Mouse (Mus musculus): ENCODE measurements around the gene Stk11. TPM values are rescaled to one million over a fixed set of nuclear protein-coding genes. Genes with fewer than 3 reads are reported as not detected.
A peak's percentile ranks its signal among the peaks of the same experiment; 100 is the strongest.

Stk11 gene
- polyA plus RNA-seq, 1 experiment from 2014 or later = 33.5 TPM

DNA sequence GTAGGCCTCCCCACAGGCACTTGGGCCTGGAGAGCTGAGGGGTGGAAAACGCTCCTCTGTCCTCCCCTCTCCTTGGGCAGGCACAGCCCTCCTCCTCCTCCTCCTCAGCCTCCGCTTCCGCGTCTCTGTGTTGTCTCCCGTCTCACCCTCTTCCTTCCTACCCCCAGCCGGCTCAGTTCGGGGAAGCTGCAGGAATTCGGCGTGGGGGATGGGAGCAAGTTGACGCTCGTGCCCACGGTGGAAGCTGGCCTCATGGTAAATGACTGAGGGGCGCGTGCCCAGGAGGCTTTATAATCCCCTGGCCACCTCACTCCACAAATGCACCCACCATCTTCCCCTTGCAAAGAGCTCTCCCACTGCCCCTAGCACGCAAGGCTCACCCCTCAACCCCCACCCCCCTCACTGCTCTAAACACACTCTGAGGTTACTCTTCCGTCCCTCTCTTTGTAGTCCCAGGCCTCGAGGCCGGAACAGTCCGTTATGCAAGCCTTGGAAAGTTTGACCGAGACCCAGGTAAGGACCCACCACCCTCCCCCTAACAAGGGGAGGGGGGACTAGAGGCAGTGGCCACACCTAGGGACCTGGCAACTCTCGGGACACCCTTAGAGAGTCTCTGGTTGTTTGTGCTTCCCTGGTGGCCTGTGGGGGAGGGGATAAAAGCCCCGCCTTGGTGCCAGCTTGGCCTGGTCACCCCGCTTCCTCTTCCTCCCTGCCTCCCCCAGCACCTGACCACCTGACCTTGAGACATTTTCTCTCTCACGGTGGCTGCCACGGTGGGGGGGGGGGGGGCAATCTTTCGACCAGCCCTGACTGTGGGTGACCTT lies 35.8 kb downstream of the Stk11 start:
- no peak for DNase-seq (ENCODE audit: low spot score)
- ATAC-seq (replicated peaks; ENCODE audit: low FRiP score) = no peak
- Histone ChIP-seq H3K27ac (ENCODE audit: low read depth, low read length) (peak overlapping the region; percentile 97), H3K36me3 (ENCODE audit: control insufficient read depth, insufficient read depth, low read length) (peaks cover 48% of the 10 kb centered on the region), H3K4me2 (peak overlapping the region; percentile 79), H3K27me3 (replicated peaks; ENCODE audit: control insufficient read depth, insufficient read depth, low read length) (no peaks in the 10 kb centered on the region), H3K9me3 (ENCODE audit: control insufficient read depth, low read length) (no peaks in the 10 kb centered on the region), H3K9ac (ENCODE audit: low read depth, low read length) (peak overlapping the region; percentile 97), H3K4me3 (ENCODE audit: low read depth, low read length) (peak overlapping the region; percentile 91), H3K4me1 (replicated peaks; ENCODE audit: control insufficient read depth, insufficient read depth, low read length) (peaks cover 60% of the 10 kb centered on the region)
- 6% methylated on average over 26 of the region's 26 CpGs for WGBS

DNA sequence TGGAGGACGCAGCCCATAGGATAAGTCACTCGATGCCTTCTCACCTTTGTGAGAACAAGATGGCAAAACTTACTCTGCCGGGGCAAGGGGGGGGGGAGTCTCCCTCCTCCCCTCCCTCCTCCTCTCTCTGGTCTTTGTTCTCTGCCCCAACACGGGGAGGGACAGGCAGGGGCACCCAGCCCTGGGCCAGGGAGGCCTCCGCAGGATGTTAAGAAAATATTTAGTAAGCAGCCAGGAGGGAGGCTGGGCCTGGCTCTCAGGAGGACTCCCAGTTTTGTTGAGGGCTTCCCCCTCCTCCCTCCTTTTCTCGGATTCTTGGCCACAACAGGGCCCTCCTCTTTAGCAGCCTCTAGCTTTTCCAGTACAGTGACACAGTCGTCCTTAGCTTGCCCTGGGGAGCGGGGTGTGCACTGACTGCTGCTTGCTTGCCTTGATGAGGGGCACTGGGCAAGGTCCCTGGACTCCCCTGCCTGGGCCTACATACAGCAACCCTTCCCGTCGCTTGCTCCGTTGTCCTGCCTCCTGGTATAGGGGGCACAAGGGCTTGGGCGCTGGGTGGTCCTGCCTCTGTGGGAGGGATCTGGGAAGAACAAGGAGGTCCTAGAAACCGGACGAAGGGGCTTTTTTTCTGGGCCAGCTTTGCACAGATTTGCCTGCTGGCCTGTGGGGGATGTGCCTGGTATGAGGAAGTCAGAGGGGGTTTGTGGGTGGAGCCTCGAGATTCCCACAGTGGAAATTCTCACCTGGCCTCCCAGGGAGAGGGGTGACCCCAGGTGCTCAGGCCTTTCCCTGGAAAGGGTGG lies 36.7 kb downstream of the Stk11 start:
- peak overlapping the region; percentile 97 for H3K27ac ChIP-seq (ENCODE audit: low read depth, low read length)
- ATAC-seq (replicated peaks; ENCODE audit: low FRiP score) (no peak), DNase-seq (ENCODE audit: low spot score) (no peak)
- peaks cover 56% of the 10 kb centered on the region for H3K36me3 ChIP-seq (ENCODE audit: control insufficient read depth, insufficient read depth, low read length)
- H3K4me1 ChIP-seq (replicated peaks; ENCODE audit: control insufficient read depth, insufficient read depth, low read length) = peaks cover 57% of the 10 kb centered on the region
- H3K9me3 ChIP-seq (ENCODE audit: control insufficient read depth, low read length) = no peaks in the 10 kb centered on the region
- WGBS = 25% methylated on average over 15 of the region's 15 CpGs
- H3K9ac ChIP-seq (ENCODE audit: low read depth, low read length) = peak overlapping the region; percentile 97
- no peaks in the 10 kb centered on the region for H3K27me3 ChIP-seq (replicated peaks; ENCODE audit: control insufficient read depth, insufficient read depth, low read length)
- peak overlapping the region; percentile 79 for H3K4me2 ChIP-seq
- H3K4me3 ChIP-seq (ENCODE audit: low read depth, low read length) = peak overlapping the region; percentile 91

DNA sequence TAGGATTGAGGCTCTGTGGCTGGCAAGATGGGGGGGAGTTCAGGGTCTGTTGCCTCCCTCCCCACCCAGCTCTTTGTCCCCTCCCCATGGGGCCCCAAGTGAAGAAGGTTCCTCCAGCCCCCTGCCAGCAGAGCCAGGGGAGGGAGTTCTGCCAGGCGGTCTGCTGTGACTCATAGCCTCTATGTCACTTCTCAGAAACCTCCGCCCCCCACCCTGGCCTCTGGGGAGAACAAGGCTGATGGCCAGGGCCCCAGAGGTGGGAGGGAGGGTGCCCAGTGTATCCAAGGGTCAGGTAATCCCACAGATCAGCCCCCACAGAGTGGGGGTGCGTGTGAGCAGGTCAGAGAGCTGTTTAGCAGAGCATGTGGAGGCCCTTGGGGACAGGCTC lies 37.3 kb downstream of the Stk11 start:
- Histone ChIP-seq H3K9me3 (ENCODE audit: control insufficient read depth, low read length) (no peaks in the 10 kb centered on the region), H3K4me2 (peak overlapping the region; percentile 79), H3K4me3 (ENCODE audit: low read depth, low read length) (peak overlapping the region; percentile 91), H3K36me3 (ENCODE audit: control insufficient read depth, insufficient read depth, low read length) (peaks cover 59% of the 10 kb centered on the region), H3K27ac (ENCODE audit: low read depth, low read length) (peak overlapping the region; percentile 97), H3K27me3 (replicated peaks; ENCODE audit: control insufficient read depth, insufficient read depth, low read length) (no peaks in the 10 kb centered on the region), H3K4me1 (replicated peaks; ENCODE audit: control insufficient read depth, insufficient read depth, low read length) (peaks cover 57% of the 10 kb centered on the region), H3K9ac (ENCODE audit: low read depth, low read length) (peak overlapping the region; percentile 97; the same call in 1 of the 2 replicates)
- WGBS = 53% methylated on average over 3 of the region's 3 CpGs
- ATAC-seq (replicated peaks; ENCODE audit: low FRiP score) = no peak
- no peak for DNase-seq (ENCODE audit: low spot score)

DNA sequence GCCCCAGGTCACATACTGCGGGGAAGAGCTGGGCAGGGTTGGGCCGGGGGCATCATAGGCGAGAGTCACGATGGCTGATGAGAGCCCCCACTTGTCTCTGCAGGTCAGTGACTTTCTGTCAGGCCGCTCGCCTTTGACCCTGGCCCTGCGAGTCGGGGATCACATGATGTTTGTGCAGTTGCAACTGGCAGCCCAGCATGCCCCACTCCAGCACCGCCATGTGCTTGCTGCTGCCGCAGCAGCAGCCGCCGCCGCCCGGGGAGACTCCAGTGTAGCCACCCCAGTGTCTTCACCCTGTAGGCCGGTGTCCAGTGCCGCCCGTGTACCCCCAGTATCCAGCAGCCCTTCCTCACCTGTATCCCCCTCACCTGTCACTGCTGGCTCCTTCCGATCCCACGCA lies 38.1 kb downstream of the Stk11 start:
- DNase-seq (ENCODE audit: low spot score) (no peak), ATAC-seq (replicated peaks; ENCODE audit: low FRiP score) (no peak)
- H3K27me3 ChIP-seq (replicated peaks; ENCODE audit: control insufficient read depth, insufficient read depth, low read length) = no peaks in the 10 kb centered on the region
- H3K9ac ChIP-seq (ENCODE audit: low read depth, low read length) = no peak overlapping the region
- 83% methylated on average over 19 of the region's 19 CpGs for WGBS
- peaks cover 59% of the 10 kb centered on the region for H3K36me3 ChIP-seq (ENCODE audit: control insufficient read depth, insufficient read depth, low read length)
- H3K27ac ChIP-seq (ENCODE audit: low read depth, low read length) = peak overlapping the region; percentile 2; the same call in 1 of the 2 replicates
- H3K4me3 ChIP-seq (ENCODE audit: low read depth, low read length) = 0 out of 2 replicates have a peak overlapping the region, but pooled peaks have one; percentile 0
- peak overlapping the region; percentile 79 for H3K4me2 ChIP-seq
- no peaks in the 10 kb centered on the region for H3K9me3 ChIP-seq (ENCODE audit: control insufficient read depth, low read length)
- peaks cover 63% of the 10 kb centered on the region for H3K4me1 ChIP-seq (replicated peaks; ENCODE audit: control insufficient read depth, insufficient read depth, low read length)

DNA sequence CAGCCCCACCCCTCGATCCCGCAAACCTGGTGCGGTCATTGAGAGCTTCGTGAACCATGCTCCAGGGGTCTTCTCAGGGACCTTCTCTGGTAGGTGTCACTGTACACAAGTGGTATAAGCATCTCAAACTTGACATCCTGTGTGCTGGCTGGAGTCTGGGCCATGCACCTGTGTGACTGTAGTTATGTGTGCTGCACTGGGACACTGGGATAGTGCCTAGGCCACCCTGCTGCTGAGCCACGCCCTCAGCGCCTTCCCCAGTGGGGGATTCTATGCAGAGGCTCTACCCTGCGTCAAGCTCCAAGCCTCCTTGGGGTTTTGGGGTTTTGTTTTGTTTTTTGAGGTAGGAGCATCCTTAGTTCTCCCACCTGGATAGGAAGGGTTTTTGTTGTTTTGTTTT lies 38.8 kb downstream of the Stk11 start:
- Histone ChIP-seq H3K27me3 (replicated peaks; ENCODE audit: control insufficient read depth, insufficient read depth, low read length) (no peaks in the 10 kb centered on the region), H3K36me3 (ENCODE audit: control insufficient read depth, insufficient read depth, low read length) (peaks cover 59% of the 10 kb centered on the region), H3K4me1 (replicated peaks; ENCODE audit: control insufficient read depth, insufficient read depth, low read length) (peaks cover 70% of the 10 kb centered on the region), H3K9me3 (ENCODE audit: control insufficient read depth, low read length) (no peaks in the 10 kb centered on the region), H3K9ac (ENCODE audit: low read depth, low read length) (no peak overlapping the region), H3K4me2 (no peak overlapping the region), H3K4me3 (ENCODE audit: low read depth, low read length) (no peak overlapping the region), H3K27ac (ENCODE audit: low read depth, low read length) (no peak overlapping the region)
- DNase-seq (ENCODE audit: low spot score) (no peak), ATAC-seq (replicated peaks; ENCODE audit: low FRiP score) (no peak)
- WGBS = 87% methylated on average over 7 of the region's 7 CpGs

DNA sequence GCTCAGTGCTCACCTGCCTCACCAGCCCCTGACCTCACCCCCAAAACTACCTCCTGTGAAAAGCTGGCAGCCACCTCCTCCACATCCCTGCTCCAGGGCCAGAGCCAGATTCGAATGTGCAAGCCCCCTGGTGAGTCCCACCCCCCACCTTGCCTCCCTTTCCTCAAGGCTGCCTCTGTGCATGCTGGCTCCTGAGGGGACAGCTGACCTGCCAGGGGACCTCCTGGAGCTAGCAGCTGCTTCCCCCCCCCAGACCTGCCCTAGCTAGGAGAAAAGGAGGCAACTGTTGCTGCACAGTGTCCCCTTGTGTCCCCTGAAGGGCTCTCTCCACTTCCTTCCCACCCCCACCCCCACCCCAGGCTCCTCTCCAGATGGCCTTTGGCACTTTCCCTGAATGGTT lies 39.7 kb downstream of the Stk11 start:
- H3K9ac ChIP-seq (ENCODE audit: low read depth, low read length) = no peak overlapping the region

DNA sequence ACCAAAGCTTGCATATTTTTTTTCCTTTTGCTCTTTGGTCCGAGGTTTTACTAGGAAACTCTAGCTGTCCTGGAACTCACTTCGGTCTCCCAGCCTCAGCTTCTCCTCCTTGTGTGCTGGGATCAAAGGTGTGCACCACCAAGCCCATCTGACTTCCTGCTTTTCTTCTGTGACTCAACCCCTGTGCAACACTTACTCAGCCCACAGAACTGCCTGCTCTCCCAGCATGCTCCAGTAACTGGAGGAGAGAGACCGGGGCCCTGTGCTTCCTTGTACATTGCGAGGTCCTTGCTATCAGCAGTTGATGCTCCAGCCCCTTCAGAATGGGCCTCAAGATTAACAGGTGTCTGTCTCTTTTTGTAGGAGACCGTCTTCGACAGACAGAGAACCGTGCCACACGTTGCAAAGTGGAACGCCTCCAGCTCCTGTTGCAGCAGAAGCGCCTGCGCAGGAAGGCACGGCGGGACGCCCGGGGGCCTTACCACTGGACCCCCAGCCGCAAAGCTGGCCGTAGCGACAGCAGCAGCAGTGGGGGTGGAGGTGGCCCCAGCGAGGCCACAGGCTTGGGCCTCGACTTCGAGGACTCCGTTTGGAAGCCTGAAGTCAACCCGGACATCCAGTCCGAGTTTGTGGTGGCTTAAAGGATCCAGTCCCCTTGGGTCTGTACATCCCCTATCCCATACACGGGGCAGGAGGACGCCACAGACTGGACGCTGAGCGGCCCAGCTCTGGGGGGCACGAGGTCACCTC lies 40.6 kb downstream of the Stk11 start:
- peaks cover 79% of the 10 kb centered on the region for H3K4me1 ChIP-seq (replicated peaks; ENCODE audit: control insufficient read depth, insufficient read depth, low read length)
- H3K4me2 ChIP-seq = no peak overlapping the region
- ATAC-seq (replicated peaks; ENCODE audit: low FRiP score) (no peak), DNase-seq (ENCODE audit: low spot score) (no peak)
- WGBS = 84% methylated on average over 29 of the region's 29 CpGs
- H3K9ac ChIP-seq (ENCODE audit: low read depth, low read length) = no peak overlapping the region
- H3K27ac ChIP-seq (ENCODE audit: low read depth, low read length) = no peak overlapping the region
- peaks cover 54% of the 10 kb centered on the region for H3K36me3 ChIP-seq (ENCODE audit: control insufficient read depth, insufficient read depth, low read length)
- no peak overlapping the region for H3K4me3 ChIP-seq (ENCODE audit: low read depth, low read length)
- no peaks in the 10 kb centered on the region for H3K9me3 ChIP-seq (ENCODE audit: control insufficient read depth, low read length)
- H3K27me3 ChIP-seq (replicated peaks; ENCODE audit: control insufficient read depth, insufficient read depth, low read length) = no peaks in the 10 kb centered on the region

More for the DNA sequence above, 39.7 kb downstream of the Stk11 start:
- Histone ChIP-seq H3K27ac (ENCODE audit: low read depth, low read length) (no peak overlapping the region), H3K9me3 (ENCODE audit: control insufficient read depth, low read length) (no peaks in the 10 kb centered on the region), H3K4me3 (ENCODE audit: low read depth, low read length) (no peak overlapping the region), H3K4me2 (no peak overlapping the region), H3K4me1 (replicated peaks; ENCODE audit: control insufficient read depth, insufficient read depth, low read length) (peaks cover 74% of the 10 kb centered on the region), H3K36me3 (ENCODE audit: control insufficient read depth, insufficient read depth, low read length) (peaks cover 55% of the 10 kb centered on the region), H3K27me3 (replicated peaks; ENCODE audit: control insufficient read depth, insufficient read depth, low read length) (no peaks in the 10 kb centered on the region)
- no peak for DNase-seq (ENCODE audit: low spot score)
- no peak for ATAC-seq (replicated peaks; ENCODE audit: low FRiP score)
- 75% methylated on average over 1 of the region's 1 CpGs for WGBS

DNA sequence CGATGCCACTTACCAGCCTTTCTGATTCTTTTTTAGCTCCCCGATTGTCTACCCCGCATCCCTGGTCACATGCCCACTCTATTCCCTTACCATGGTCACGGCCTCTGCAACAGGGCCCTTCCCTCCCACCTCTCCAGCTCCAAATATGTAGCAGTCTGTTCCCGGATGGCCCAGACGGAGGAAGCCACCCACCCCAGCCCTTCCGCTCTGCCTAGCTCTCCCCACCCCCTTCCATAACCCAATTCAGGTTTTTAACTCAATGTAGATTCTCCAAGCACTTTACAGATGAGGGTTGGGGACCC lies 41.1 kb downstream of the Stk11 start:
- no peaks in the 10 kb centered on the region for H3K9me3 ChIP-seq (ENCODE audit: control insufficient read depth, low read length)
- no peak overlapping the region; the same call in 1 of the 2 replicates for H3K27ac ChIP-seq (ENCODE audit: low read depth, low read length)
- peaks cover 51% of the 10 kb centered on the region for H3K36me3 ChIP-seq (ENCODE audit: control insufficient read depth, insufficient read depth, low read length)
- peaks cover 81% of the 10 kb centered on the region for H3K4me1 ChIP-seq (replicated peaks; ENCODE audit: control insufficient read depth, insufficient read depth, low read length)
- 75% methylated on average over 7 of the region's 7 CpGs for WGBS
- H3K4me3 ChIP-seq (ENCODE audit: low read depth, low read length) = no peak overlapping the region
- H3K4me2 ChIP-seq = no peak overlapping the region
- ATAC-seq (replicated peaks; ENCODE audit: low FRiP score) (no peak), DNase-seq (ENCODE audit: low spot score) (no peak)
- no peaks in the 10 kb centered on the region for H3K27me3 ChIP-seq (replicated peaks; ENCODE audit: control insufficient read depth, insufficient read depth, low read length)
- H3K9ac ChIP-seq (ENCODE audit: low read depth, low read length) = no peak overlapping the region

Measured in liver, embryonic 11.5 days (tissue).